Mouse (Mus musculus) bone marrow macrophage, adult 2 months (primary cell): ENCODE measurements around the gene Slc51b. TPM values are rescaled to one million over a fixed set of nuclear protein-coding genes. Genes with fewer than 3 reads are reported as not detected.

ENCODE experiments used
- H3K27ac ChIP-seq: 2 replicates; pipeline ENCODE4 v1.5.1; 2012; ENCODE audit warnings: low read depth, low read length; ENCODE audit not compliant: insufficient read depth
- H3K4me1 ChIP-seq: 2 replicates; pipeline ENCODE4 v1.6.1; 2012; ENCODE audit warnings: low read length; ENCODE audit not compliant: control insufficient read depth, insufficient read depth
- H3K4me3 ChIP-seq: 2 replicates; pipeline ENCODE4 v1.5.1; 2012; ENCODE audit warnings: mild to moderate bottlenecking, low read length, moderate library complexity; ENCODE audit not compliant: insufficient read depth
- CTCF ChIP-seq: IDR thresholded peaks from 2 replicates; pipeline ENCODE4 v1.5.1; 2012; ENCODE audit warnings: low read depth, mild to moderate bottlenecking, low read length, moderate library complexity
- POLR2A ChIP-seq: IDR thresholded peaks from 2 replicates; pipeline ENCODE4 v1.6.1; 2012; ENCODE audit warnings: mild to moderate bottlenecking, low read depth, low read length, borderline replicate concordance
- polyA plus RNA-seq: library from polyadenylated mRNA; stranded (reverse); fragments of >200 nt; gene quantifications from 2 replicates; pipeline ENCODE4 v1.2.4, GENCODE M21; 2012; ENCODE audit not compliant: missing spikeins, insufficient read depth, insufficient read length

The Slc51b gene
- polyA plus RNA-seq, 1 experiment, result not detected

GRCm38 (mm10) chr9:65381017-65381590, 41.7 kb downstream of the Slc51b start:
- TF ChIP-seq POLR2A, result no peak
- no peak for TF ChIP-seq CTCF
- no peaks in the 10 kb centered on the region for H3K4me1 ChIP-seq
- H3K4me3 ChIP-seq, result no peak overlapping the region
- no peak overlapping the region for H3K27ac ChIP-seq

GRCm38 (mm10) chr9:65375163-65375934, 47.4 kb downstream of the Slc51b start:
- H3K4me3 ChIP-seq, result no peak overlapping the region
- TF ChIP-seq POLR2A, result no peak
- TF ChIP-seq CTCF, result no peak
- H3K27ac ChIP-seq, result no peak overlapping the region
- no peaks in the 10 kb centered on the region for H3K4me1 ChIP-seq

GRCm38 (mm10) chr9:65374468-65375162, 48.1 kb downstream of the Slc51b start:
- H3K4me1 ChIP-seq, result no peaks in the 10 kb centered on the region
- H3K4me3 ChIP-seq, result no peak overlapping the region
- H3K27ac ChIP-seq, result no peak overlapping the region
- no peak for TF ChIP-seq CTCF
- TF ChIP-seq POLR2A, result no peak

- Histone ChIP-seq H3K4me3 (no peak overlapping the region), H3K4me1 (no peaks in the 10 kb centered on the region), H3K27ac (no peak overlapping the region)
- TF ChIP-seq CTCF (no peak), POLR2A (no peak)
Observed at GRCm38 (mm10) chr9:65372449-65372848, 50.3 kb downstream of the Slc51b start.

- no peak overlapping the region for H3K4me3 ChIP-seq
- no peak overlapping the region for H3K27ac ChIP-seq
- H3K4me1 ChIP-seq, result no peaks in the 10 kb centered on the region
- no peak for TF ChIP-seq POLR2A
- no peak for TF ChIP-seq CTCF
Observed at GRCm38 (mm10) chr9:65371756-65372155, 51.0 kb downstream of the Slc51b start.

- no peak overlapping the region for H3K27ac ChIP-seq
- H3K4me1 ChIP-seq, result peaks cover 22% of the 10 kb centered on the region
- no peak overlapping the region for H3K4me3 ChIP-seq
- TF ChIP-seq POLR2A (no peak), CTCF (no peak)
Observed at GRCm38 (mm10) chr9:65365721-65366120, 57.0 kb downstream of the Slc51b start.

GRCm38 (mm10) chr9:65363684-65364083, 59.1 kb downstream of the Slc51b start:
- TF ChIP-seq POLR2A, result no peak
- Histone ChIP-seq H3K4me3 (no peak overlapping the region), H3K4me1 (peaks cover 32% of the 10 kb centered on the region), H3K27ac (no peak overlapping the region)

Other genes starting within 250 kb of the Slc51b start
- gene Parp16, start 227.6 kb downstream of the Slc51b start, polyA plus RNA-seq, result 2.9 TPM in 2 replicates
- gene Cilp, start 157.8 kb downstream of the Slc51b start, polyA plus RNA-seq, result not detected in 2 replicates
- 19.2 and 20.8 TPM in 2 replicates for gene Clpx, start 128.7 kb downstream of the Slc51b start, polyA plus RNA-seq
- 11.1 and 15.9 TPM in 2 replicates for gene Pdcd7, start 76.9 kb downstream of the Slc51b start, polyA plus RNA-seq
- gene Ubap1l, start 61.9 kb downstream of the Slc51b start, polyA plus RNA-seq, result not detected in 2 replicates
- not detected in 2 replicates for gene Kbtbd13, start 31.3 kb downstream of the Slc51b start, polyA plus RNA-seq
- not detected in 2 replicates for gene Rasl12, start 24.4 kb downstream of the Slc51b start, polyA plus RNA-seq
- gene Mtfmt, start 12.8 kb upstream of the Slc51b start, polyA plus RNA-seq, result 11.6 and 19.1 TPM in 2 replicates
- gene Spg21, start 38.0 kb upstream of the Slc51b start, polyA plus RNA-seq, result 95.1 and 104 TPM in 2 replicates
- 4.1 and 6.4 TPM in 2 replicates for gene Ankdd1a, start 97.2 kb upstream of the Slc51b start, polyA plus RNA-seq
- gene Plekho2, start 157.1 kb upstream of the Slc51b start, polyA plus RNA-seq, result 193 and 213 TPM in 2 replicates
- gene Pif1, start 164.2 kb upstream of the Slc51b start, polyA plus RNA-seq, result 3.8 and 4.4 TPM in 2 replicates
- gene Rbpms2, start 206.7 kb upstream of the Slc51b start, polyA plus RNA-seq, result not detected in 2 replicates
- 51.5 and 58.1 TPM in 2 replicates for gene Oaz2, start 245.0 kb upstream of the Slc51b start, polyA plus RNA-seq